Mouse (Mus musculus) heart, adult 9 months (tissue): Measurements from ENCODE around the gene Efs.

Experiments used
- DNase-seq, 2 experiments: peaks; one replicate each; pipeline ENCODE4 v3.0.0; 2022; ENCODE audit warnings: low spot score in 2 of 2

The Efs gene

GRCm38 (mm10) chr14:54874165-54874564 is 51.8 kb downstream of the Efs start:
- DNase-seq = no peak

- DNase-seq = no peak
These were observed 55.1 kb downstream of the Efs start, which contains the start of gene Homez for GRCm38 (mm10) chr14:54870861-54871260. Gene Homez (minus strand): TSS chr14:54870961.

- DNase-seq = no peak
These were observed 57.9 kb downstream of the Efs start for GRCm38 (mm10) chr14:54868026-54868425.

- no peak for DNase-seq
These were observed 59.0 kb downstream of the Efs start for GRCm38 (mm10) chr14:54866936-54867335.
